Mouse (Mus musculus) urinary bladder, postnatal 4 days (tissue): ENCODE measurements at regions not wholly inside any gene's neighbourhood (a gene's known extent, or its start where the extent isn't known, plus 50 kb on each side); places are given as distances from the start of the nearest gene placed in this dataset.

Experiments used
- DNase-seq, 2 experiments: peaks; one replicate each; pipeline ENCODE4 v3.0.0; 2021 to 2022; ENCODE audit warnings: low spot score in 2 of 2

GRCm38 (mm10) chr3:105130228-105130627, 63.6 kb downstream of the 4930564D02Rik start:
- DNase-seq = no peak

DNA sequence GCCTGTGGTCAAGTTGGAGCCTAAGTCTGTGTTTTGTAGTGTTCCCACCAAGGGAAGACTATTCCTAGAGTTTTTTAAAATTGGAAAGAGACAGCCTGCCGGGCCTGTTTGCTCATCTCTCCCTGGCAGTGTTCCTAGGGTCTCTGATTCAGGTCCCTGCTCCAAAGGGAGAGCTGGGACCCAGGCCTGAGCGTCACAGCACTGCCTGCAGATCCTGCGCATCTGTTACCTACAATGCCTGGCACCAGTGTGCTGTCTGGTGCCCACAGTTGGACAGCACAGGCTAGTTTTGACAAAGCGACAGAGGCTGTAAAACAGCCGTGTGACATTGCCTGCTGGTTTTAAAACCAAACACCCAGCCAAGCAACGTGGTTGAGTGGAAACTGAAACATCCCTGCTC, 64.4 kb downstream of the 4930564D02Rik start:
- DNase-seq = no peak

DNA sequence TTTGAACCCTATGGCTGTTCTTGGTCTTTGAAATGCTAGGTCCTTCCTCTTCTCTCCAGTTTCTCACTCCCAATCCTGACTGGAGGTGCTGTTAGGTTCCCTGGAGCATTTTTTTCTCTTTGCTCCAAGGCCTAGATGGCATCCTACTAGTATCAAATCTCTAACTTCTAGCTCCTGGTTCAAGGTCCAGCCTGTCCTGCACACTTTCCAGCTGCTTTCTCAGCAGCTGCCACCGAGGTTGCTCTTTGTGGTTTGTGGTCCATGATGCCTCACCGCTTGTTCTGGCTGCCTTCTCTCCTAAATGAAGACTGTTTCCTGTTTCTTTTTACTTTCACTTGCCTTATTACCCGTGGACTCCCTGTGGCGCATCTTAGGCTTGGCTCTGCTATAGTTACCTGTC, 66.4 kb downstream of the 4930564D02Rik start:
- no peak for DNase-seq

GRCm38 (mm10) chr3:105141170-105141971, 74.7 kb downstream of the 4930564D02Rik start:
- no peak for DNase-seq

GRCm38 (mm10) chr3:105142631-105143030, 76.0 kb downstream of the 4930564D02Rik start:
- no peak for DNase-seq

DNA sequence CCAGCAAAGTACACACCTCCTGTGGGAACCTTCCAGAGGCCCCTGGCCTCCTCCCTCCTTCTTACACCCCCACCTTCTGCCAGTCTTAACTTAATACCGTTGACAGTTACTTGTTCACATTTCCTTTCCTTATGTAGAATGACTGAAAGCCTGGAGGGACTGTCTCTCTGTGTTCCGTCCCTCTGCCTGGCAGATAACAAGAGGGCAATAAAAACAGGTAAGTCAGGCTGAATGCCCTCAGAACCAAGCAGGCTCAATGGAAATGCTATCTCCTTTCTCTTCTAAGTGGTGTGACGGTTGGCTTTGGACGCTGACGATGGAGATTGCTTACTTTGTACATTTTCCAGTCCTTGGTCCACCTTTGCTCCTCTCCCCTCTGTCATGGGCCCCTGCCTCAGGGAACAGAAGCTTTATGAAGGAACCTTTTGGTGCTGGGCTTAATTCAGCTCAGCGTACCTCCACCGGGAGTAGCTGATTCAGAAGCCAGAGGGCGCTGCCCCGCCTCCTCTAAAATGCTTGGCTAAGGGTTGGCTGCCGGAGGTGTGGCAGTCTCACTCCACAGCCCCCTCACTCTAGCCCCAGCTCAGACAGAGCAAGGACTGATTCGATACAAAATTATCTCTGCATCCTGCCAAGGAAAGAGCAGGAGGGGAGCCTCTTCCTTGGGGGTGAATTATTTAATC, 85.0 kb downstream of the 4930564D02Rik start:
- peak; percentile 29 to 67 for DNase-seq

GRCm38 (mm10) chr3:105152158-105152541, 85.5 kb downstream of the 4930564D02Rik start:
- DNase-seq = no peak

GRCm38 (mm10) chr3:105158376-105158775, 91.7 kb downstream of the 4930564D02Rik start:
- no peak for DNase-seq

DNA sequence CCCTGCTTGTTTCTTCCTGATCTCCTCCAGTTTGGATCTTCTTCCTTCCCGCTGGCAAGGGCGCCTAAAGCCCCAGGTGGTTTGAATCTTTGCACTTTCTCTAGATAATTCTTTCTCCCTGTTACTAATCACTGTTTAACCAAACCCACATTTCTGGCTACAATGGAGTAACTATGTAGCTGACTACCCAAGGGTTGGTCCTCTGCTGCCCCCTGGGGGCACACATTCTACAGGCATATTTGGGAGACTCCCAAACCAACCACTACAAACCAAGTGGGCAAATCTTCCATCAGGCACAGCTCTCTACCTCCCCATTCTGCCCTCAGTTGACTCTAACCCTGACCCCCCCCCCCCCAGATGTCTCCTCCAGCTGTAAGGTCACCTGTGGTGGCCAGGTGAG, 98.7 kb downstream of the 4930564D02Rik start:
- DNase-seq = peak; percentile 59 to 77

GRCm38 (mm10) chr3:105169117-105169516, 102.5 kb downstream of the 4930564D02Rik start:
- DNase-seq = no peak

- no peak for DNase-seq
Observed at GRCm38 (mm10) chr3:105171527-105171926, 104.9 kb downstream of the 4930564D02Rik start.

GRCm38 (mm10) chr3:105172054-105172453, 105.4 kb downstream of the 4930564D02Rik start:
- DNase-seq = no peak

GRCm38 (mm10) chr3:105191303-105191702, 124.7 kb downstream of the 4930564D02Rik start:
- no peak for DNase-seq

- no peak for DNase-seq
Observed at GRCm38 (mm10) chr3:105191830-105192229, 125.2 kb downstream of the 4930564D02Rik start.

DNA sequence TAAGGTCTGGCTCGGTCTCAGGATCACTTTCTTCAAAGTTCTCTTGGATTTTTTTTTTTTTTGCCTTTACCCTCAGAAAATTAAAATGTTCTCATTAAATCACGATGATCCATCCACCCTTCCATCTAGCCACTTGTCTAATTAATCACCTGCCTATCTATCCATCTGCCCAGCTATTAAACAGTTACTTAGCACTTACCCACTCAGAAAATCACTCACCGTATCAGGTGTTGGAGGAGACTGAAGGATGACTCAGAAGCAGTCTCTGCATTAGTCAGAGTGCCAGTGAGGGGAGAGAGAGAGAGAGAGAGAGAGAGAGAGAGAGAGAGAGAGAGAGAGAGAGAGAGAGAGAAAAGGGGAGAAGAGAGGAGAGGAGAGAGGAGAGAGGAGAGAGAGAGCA, 134.1 kb downstream of the 4930564D02Rik start:
- DNase-seq = no peak

DNA sequence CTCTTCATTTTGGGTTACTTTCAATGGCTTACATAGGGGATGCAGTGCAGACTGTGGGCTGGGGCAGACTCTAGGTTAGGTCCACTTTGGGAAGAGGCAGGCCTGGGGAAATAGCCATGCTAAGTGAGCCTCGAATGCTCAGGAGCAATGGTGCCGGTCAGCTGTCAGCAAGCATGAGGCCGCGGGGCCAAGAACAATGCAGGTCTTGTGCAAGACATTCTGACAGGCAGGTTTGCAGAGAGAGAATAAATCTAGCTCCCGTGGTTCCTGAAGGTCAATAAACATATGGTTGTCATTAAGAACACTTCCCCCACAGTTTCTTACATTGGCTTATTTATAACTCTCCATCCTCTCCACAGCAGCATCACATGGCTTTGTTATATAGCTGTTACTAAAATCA, 142.5 kb downstream of the 4930564D02Rik start:
- DNase-seq = no peak

DNA sequence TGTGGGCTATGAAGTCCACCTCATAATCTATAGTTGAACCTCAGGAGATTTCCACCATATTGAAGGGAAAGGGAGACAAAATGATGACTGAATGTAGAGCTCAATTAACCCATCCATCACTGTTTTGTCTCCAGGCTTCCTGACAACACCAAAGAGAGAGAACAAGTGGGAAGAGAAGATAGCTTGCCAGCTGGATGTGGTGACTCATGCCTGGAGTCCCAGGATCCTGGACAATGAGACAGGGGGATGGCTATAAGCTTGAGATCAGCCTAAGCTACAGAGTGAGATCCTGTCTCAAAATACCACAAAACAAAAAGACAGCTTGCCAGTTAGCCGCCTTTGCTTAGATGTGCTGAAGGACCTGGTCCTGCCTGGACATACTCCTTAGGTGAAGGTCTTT, 144.4 kb downstream of the 4930564D02Rik start:
- DNase-seq = no peak

DNA sequence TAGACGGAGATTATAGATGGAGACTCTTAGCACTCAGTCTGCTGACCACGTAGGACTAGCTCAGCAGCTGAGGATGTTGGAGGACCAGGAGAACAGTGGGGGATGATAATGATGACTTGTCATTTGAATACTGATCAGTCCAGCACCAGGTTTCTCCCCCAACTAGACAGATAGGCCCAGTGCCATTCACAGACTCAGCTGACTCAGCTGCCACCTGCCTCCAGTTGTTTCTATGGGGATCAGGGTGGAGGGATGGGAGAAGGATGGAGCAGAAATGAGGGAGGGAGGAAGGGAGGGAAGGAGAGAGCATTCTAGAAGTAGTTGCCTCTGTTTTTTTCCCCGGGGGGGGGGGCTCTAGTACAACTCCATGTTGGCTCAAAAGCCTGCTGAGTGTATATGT, 145.1 kb downstream of the 4930564D02Rik start:
- no peak for DNase-seq

- no peak for DNase-seq
Observed at GRCm38 (mm10) chr3:105214867-105215266, 148.2 kb downstream of the 4930564D02Rik start.

GRCm38 (mm10) chr3:105215729-105216128, 149.1 kb downstream of the 4930564D02Rik start:
- DNase-seq = no peak

- DNase-seq = no peak
Observed at GRCm38 (mm10) chr3:105219630-105220029, 153.0 kb downstream of the 4930564D02Rik start.

DNA sequence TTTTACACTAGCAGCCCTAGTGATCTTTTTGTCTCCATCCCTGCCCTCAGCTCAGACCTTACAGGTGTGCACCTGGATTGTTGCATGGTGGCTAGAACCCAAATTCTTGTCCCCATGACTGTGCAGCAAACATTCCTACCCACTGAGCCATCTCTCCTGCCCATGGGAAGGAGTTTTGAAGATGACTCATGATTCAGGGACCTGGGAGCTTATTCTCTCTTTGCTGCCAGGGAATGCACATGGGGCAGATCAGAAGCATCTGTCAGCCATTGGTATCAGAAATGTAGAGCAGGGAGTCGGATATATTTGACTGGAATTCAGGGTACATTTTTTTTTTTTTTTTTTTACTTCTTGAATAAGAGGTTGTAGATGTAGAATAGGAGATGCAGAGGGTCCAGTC, 154.0 kb downstream of the 4930564D02Rik start:
- DNase-seq = no peak

DNA sequence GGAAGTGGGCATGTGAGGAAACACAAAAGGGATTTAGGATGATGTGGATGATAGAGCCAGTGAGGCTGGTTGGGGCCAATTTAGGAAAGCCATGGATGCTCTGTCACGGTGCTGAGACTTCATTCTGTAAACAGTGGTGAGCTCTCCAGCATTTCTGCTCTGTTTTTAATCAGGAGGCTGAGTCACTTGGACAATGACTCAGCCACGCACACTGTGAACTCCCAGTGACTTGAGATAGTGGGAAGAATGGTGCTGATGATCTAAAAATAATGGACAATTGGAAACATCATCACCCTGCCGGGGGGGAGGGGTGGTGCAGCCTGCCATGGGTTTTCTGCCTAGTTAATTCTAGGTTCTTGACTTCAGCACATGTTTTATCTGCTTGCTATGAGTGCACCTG, 156.3 kb downstream of the 4930564D02Rik start:
- no peak for DNase-seq
